Mouse (Mus musculus): ENCODE data around the gene Glce.

Glce gene

GRCm38 (mm10) chr9:62121551-62122447 lies 656 bp downstream of the Glce start:
- DNase-seq, result peak; percentile 61

GRCm38 (mm10) chr9:62118754-62119153 lies 3.7 kb downstream of the Glce start:
- DNase-seq, result no peak

- DNase-seq, result peak; percentile 67
Measured at GRCm38 (mm10) chr9:62115826-62116225, 6.6 kb downstream of the Glce start.

- DNase-seq, result no peak
Measured at GRCm38 (mm10) chr9:62096603-62097002, 25.9 kb downstream of the Glce start.

GRCm38 (mm10) chr9:62091604-62092003 lies 30.9 kb downstream of the Glce start:
- no peak for DNase-seq

- no peak for DNase-seq
Measured at GRCm38 (mm10) chr9:62085548-62085947, 36.9 kb downstream of the Glce start.

GRCm38 (mm10) chr9:62084896-62085295 lies 37.6 kb downstream of the Glce start:
- no peak for DNase-seq

- no peak for DNase-seq
Measured at GRCm38 (mm10) chr9:62082986-62083385, 39.5 kb downstream of the Glce start.

- DNase-seq, result no peak
Measured at GRCm38 (mm10) chr9:62081542-62081941, 40.9 kb downstream of the Glce start.

GRCm38 (mm10) chr9:62080028-62080760 lies 42.3 kb downstream of the Glce start:
- no peak for DNase-seq

GRCm38 (mm10) chr9:62062234-62062633 lies 60.2 kb downstream of the Glce start:
- no peak for DNase-seq

GRCm38 (mm10) chr9:62060431-62060830 lies 62.0 kb downstream of the Glce start:
- no peak for DNase-seq

GRCm38 (mm10) chr9:62059941-62060340 lies 62.5 kb downstream of the Glce start:
- DNase-seq, result no peak

- DNase-seq, result no peak
Measured at GRCm38 (mm10) chr9:62057881-62058506, 64.5 kb downstream of the Glce start.

GRCm38 (mm10) chr9:62056206-62056605 lies 66.2 kb downstream of the Glce start:
- DNase-seq, result no peak

GRCm38 (mm10) chr9:62050801-62051200 lies 71.7 kb downstream of the Glce start:
- no peak for DNase-seq

- no peak for DNase-seq
Measured at GRCm38 (mm10) chr9:62049166-62049565, 73.3 kb downstream of the Glce start.

GRCm38 (mm10) chr9:62042167-62042566 lies 80.3 kb downstream of the Glce start:
- no peak for DNase-seq

GRCm38 (mm10) chr9:62040008-62040608 lies 82.3 kb downstream of the Glce start:
- peak; percentile 72 for DNase-seq

- DNase-seq, result no peak
Measured at GRCm38 (mm10) chr9:62035806-62036205, 86.6 kb downstream of the Glce start.

GRCm38 (mm10) chr9:62032206-62032605 lies 90.2 kb downstream of the Glce start:
- no peak for DNase-seq

GRCm38 (mm10) chr9:62028072-62028471 lies 94.4 kb downstream of the Glce start:
- DNase-seq, result no peak

GRCm38 (mm10) chr9:62026600-62026999 lies 95.9 kb downstream of the Glce start, which contains the start of gene Paqr5:
Paqr5 (minus strand) TSS chr9:62026856.
- DNase-seq, result no peak
